Mouse (Mus musculus): ENCODE measurements around the gene Akirin2.

The Akirin2 gene

DNA sequence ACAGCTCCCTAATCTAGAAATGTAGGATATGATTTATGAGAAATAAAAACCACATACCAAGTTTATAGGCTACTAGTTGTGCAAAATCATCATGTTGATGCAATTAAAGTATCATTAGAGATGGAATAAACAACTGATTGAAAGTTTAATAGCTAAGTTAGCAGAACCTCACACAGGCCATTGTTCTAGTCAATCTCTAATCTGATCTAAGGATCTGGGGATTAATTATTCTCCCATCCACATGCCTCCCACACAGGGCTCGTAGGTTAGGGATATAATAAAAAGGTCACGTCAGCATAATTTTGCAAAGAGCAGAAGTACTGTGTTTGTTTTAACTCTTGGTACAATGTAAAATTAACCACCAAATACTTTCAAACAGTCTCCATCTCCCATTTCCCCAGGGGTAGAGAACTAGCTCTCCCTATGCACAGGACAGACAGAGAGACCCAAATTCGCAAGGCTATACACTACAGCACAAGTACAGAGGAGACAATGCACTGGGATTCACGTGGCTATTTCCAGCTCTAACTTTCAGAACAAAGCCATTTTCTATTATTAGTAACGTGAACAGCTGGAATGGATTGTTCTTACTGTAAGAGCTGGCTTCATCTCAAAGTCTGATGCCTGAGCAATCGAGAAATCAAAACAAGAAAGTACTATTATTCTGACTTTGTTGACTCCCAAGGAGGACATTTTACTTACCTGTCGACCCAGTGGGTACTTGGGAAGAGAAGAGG is 34.3 kb downstream of the Akirin2 start:
- peak; percentile 40 for DNase-seq (ENCODE audit: low read depth)

DNA sequence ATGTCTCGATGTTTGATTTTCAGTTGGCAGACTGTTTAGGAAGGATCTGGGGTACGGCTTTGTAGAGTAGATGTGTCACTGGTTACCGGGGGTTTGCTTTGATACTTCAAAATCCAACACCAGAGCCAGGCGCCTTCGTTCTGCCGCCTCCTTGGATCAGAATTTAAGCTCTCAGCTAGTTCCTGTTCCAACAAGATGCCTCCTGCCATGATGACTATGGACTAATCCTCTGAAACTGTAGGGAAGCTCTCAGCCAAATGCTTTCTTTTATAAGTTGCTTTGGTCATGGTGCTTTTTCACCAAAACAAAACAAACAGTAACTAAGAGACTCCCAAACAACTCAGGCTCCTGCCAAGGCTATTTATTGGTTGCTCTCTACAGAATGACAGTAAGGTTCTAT is 52.4 kb downstream of the Akirin2 start:
- no peak for DNase-seq (ENCODE audit: low read depth)

GRCm38 (mm10) chr4:34606658-34607057 is 55.9 kb downstream of the Akirin2 start:
- DNase-seq (ENCODE audit: low read depth): no peak

DNA sequence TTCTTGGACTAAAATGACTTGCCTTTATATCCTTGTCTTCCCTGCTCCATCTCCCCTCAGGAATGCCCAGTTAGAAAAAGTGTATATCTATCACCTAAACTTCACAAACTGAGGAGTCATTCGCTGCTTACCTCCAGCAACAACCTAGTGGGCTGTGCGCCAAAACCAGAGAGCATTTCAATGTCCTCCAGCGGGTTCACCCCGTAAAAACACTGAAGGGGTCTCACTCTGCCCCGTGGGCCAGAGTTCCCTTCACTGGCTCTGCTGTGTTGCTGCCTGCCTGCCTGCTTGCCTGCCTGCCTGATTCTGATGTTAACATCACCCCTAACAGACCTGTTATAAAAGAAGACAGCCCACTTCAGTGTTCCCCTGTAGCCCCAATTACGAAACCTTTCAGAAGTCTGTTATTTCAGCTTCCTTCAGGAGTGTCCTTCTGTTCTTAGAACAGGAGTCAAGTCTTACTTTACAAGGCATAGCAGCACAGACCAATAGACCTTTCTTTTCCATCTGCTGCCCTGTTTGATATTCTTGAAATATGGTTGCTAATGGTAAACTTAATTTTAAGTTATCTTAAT is 62.9 kb downstream of the Akirin2 start:
- DNase-seq (ENCODE audit: low read depth): peak; percentile 21

DNA sequence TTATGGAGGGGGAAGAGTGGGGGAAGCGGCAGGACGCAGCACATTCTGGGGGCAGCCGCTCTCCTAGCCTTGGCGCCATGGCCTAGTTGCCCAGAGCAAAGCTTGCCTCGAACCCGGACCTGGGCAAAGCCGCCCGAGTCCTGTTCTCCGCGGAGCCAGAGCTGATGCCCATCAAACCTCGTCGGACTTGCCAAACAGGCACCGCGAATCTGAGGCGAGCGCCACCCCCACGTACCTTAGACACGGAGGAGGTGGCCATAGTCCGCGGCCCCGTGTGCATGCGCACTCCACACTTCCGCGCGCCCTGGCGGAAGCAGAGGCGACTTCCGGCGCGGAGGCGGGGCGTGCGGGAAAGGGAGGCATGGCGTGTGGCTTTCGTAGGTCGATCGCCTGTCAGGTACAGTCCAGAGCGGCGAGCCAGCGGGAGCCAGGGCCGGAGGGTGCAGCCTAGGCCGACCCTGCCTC is 63.9 kb downstream of the Akirin2 start, which contains the start of the genes Orc3 and Rars2:
TSS of gene Orc3 (minus strand) at position 315 of the 465 bp plus-strand sequence.
TSS of gene Rars2 (plus strand) at position 328 of the 465 bp plus-strand sequence.
- peak; percentile 93 for DNase-seq (ENCODE audit: low read depth)

- DNase-seq (ENCODE audit: low read depth): peak; percentile 17
Observed at GRCm38 (mm10) chr4:34615303-34615702, 64.6 kb downstream of the Akirin2 start.

- DNase-seq (ENCODE audit: low read depth): no peak
Observed at GRCm38 (mm10) chr4:34616146-34616545, 65.4 kb downstream of the Akirin2 start.
